Mouse (Mus musculus): ENCODE data around the gene Grasp. TPM values are rescaled to one million over a fixed set of nuclear protein-coding genes. Genes with fewer than 3 reads are reported as not detected.

The Grasp gene
- polyA plus RNA-seq, 2 experiments: 7.5 to 20.5 TPM

DNA sequence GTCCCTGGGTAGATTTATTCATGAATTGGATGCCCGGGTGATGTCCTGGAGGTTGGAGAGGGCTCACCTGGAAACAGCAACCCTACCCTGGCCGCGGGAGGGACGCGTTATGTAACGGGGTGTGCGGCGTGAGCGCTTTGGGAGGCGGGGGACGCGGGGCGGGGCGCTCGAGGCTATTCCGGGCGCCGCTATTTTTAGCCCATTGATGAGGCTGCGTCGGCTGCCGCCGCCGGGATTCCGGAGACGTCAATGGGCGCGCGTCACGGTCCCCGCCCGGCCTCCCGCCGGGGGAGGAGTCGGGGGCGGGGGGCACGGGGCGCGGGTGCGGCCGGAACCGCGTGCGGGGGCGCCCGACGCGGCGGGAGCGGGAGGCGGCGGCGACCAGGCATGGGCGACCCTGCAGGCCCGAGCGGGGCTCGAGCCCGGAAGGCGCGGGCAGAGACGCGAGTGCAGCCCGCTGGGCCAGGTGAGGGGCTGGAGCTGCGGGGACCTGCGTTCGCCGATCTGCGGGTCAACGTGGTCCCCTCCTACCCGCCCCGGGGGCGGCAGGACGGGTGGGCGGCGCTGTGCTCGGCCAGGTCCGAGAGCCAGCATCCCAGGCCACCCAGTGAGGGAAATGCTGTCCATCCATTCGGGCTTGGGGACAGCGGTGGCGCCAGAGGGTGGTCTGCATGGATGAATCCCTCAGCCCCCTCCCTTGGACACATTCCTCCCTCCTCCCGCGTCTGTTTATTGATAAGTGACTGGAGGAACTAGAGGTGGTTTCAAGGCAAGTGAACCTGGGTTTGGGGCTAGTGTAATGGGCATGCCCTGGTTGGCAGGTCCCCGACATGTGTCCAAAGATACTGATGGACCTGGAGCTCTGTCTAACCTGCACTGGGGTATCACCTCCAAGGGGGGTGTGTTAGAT, 30.2 kb downstream of the Grasp start, which contains the start of gene Nr4a1:
Gene Nr4a1, plus strand, starts transcription at position 384 of the 910 bp plus-strand sequence.
- peak within 1 kb of the TSS; percentile 66 for H3K4me3 ChIP-seq (replicated peaks; ENCODE audit: low read length)
- DNase-seq (ENCODE audit: low spot score) (peak; percentile 66), ATAC-seq (ENCODE audit: low FRiP score, low read depth) (peak; percentile 84)
- no peaks in the 10 kb centered on the region for H3K36me3 ChIP-seq (ENCODE audit: control insufficient read depth, insufficient read depth, low read length)
- no peaks in the 10 kb centered on the region for H3K9me3 ChIP-seq (ENCODE audit: control insufficient read depth, low read length)
- peak within 1 kb of the TSS; percentile 89 for H3K4me2 ChIP-seq (replicated peaks; ENCODE audit: low read depth, low read length, severe bottlenecking)
- 2% methylated on average over 50 of the region's 82 CpGs for WGBS
- H3K27me3 ChIP-seq (ENCODE audit: control insufficient read depth, insufficient read depth, low read length): no peaks in the 10 kb centered on the region
- no peak for TF ChIP-seq POLR2A (IDR thresholded peaks at IDR 0.05; ENCODE audit: borderline replicate concordance, extremely low read depth, insufficient read depth, insufficient read length)
- peaks cover 10% of the 10 kb centered on the region for H3K4me1 ChIP-seq (ENCODE audit: control insufficient read depth, insufficient read depth, low read length)
- peak within 1 kb of the TSS; percentile 75 for H3K9ac ChIP-seq (ENCODE audit: low read depth, low read length, severe bottlenecking)
- peak within 1 kb of the TSS; percentile 40; the same call in 1 of the 2 replicates for H3K27ac ChIP-seq (replicated peaks; ENCODE audit: low read depth, low read length)

DNA sequence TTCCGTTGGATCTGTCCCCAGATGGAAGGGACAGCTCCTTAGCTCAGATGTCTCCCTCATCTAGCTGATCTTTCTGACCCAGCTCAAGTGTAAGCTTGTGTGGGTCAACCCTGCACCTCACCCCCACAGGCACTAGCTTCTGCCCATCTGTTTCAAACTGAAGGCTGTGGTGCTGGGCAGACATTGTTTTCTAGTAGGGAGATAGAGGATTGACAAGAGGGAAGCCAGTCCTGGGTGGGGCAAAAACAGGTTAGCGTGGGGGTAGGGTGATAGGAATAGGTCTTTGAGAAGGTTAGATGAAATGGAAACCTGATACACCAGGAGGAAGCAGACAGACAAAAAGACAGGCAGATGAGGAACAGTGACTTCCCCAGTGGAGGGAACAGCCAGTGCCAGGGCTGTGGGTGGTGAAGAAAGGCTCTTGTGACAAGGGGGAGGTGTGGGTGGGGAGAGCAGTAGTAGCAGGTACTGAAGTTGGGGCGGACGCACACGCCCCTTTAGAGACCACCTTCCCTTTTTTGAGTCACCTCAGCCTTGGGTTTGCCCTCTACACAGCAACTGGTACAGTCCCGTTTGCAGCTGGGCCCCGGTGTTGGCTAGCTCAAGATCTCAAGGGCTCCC, 32.0 kb downstream of the Grasp start:
- TF ChIP-seq POLR2A (IDR thresholded peaks at IDR 0.05; ENCODE audit: borderline replicate concordance, extremely low read depth, insufficient read depth, insufficient read length): no peak
- ATAC-seq (ENCODE audit: low FRiP score, low read depth): no peak
- no peak for DNase-seq (ENCODE audit: low spot score)
- no peak overlapping the region for H3K4me3 ChIP-seq (replicated peaks; ENCODE audit: low read length)
- H3K27me3 ChIP-seq (ENCODE audit: control insufficient read depth, insufficient read depth, low read length): no peaks in the 10 kb centered on the region
- peaks cover 23% of the 10 kb centered on the region for H3K4me1 ChIP-seq (ENCODE audit: control insufficient read depth, insufficient read depth, low read length)
- no peaks in the 10 kb centered on the region for H3K36me3 ChIP-seq (ENCODE audit: control insufficient read depth, insufficient read depth, low read length)
- 83% methylated on average over 7 of the region's 7 CpGs for WGBS
- H3K27ac ChIP-seq (replicated peaks; ENCODE audit: low read depth, low read length): no peak overlapping the region
- H3K9ac ChIP-seq (ENCODE audit: low read depth, low read length, severe bottlenecking): no peak overlapping the region
- H3K4me2 ChIP-seq (replicated peaks; ENCODE audit: low read depth, low read length, severe bottlenecking): no peak overlapping the region
- H3K9me3 ChIP-seq (ENCODE audit: control insufficient read depth, low read length): no peaks in the 10 kb centered on the region

- H3K9me3 ChIP-seq (ENCODE audit: control insufficient read depth, low read length): no peaks in the 10 kb centered on the region
- no peaks in the 10 kb centered on the region for H3K27me3 ChIP-seq (ENCODE audit: control insufficient read depth, insufficient read depth, low read length)
- H3K27ac ChIP-seq (replicated peaks; ENCODE audit: low read depth, low read length): no peak overlapping the region
- H3K36me3 ChIP-seq (ENCODE audit: control insufficient read depth, insufficient read depth, low read length): no peaks in the 10 kb centered on the region
- peaks cover 29% of the 10 kb centered on the region for H3K4me1 ChIP-seq (ENCODE audit: control insufficient read depth, insufficient read depth, low read length)
- no peak for TF ChIP-seq POLR2A (IDR thresholded peaks at IDR 0.05; ENCODE audit: borderline replicate concordance, extremely low read depth, insufficient read depth, insufficient read length)
- DNase-seq (ENCODE audit: low spot score) (no peak), ATAC-seq (ENCODE audit: low FRiP score, low read depth) (no peak)
- H3K4me3 ChIP-seq (replicated peaks; ENCODE audit: low read length): no peak overlapping the region
- H3K9ac ChIP-seq (ENCODE audit: low read depth, low read length, severe bottlenecking): 0 out of 2 replicates have a peak overlapping the region, but pooled peaks have one; percentile 3
- WGBS: 72% methylated on average over 14 of the region's 14 CpGs
- H3K4me2 ChIP-seq (replicated peaks; ENCODE audit: low read depth, low read length, severe bottlenecking): no peak overlapping the region
Measured at GRCm38 (mm10) chr15:101256463-101257206, 32.6 kb downstream of the Grasp start.

DNA sequence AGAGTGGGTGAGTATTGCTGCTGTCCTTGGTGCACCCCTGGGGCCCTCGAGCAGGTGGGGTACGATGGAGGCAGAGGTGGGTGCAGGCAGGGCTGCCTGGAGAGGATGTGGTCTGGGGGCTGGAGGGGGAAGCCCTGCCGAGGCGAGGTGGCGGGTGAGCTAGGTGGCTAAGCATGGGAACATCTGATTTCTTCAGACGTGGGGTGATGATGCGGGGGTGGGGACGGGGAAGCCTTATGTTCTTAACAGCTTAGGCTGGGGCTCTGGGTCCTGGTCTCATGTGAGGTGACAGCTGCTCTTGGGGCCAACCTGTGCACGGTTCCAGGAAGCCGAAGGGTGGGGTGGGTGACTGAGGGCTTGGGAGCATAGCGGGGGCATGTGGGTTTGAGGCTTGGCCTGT, 34.4 kb downstream of the Grasp start:
- Histone ChIP-seq H3K27ac (replicated peaks; ENCODE audit: low read depth, low read length) (no peak overlapping the region), H3K4me2 (replicated peaks; ENCODE audit: low read depth, low read length, severe bottlenecking) (no peak overlapping the region), H3K27me3 (ENCODE audit: control insufficient read depth, insufficient read depth, low read length) (no peaks in the 10 kb centered on the region), H3K36me3 (ENCODE audit: control insufficient read depth, insufficient read depth, low read length) (no peaks in the 10 kb centered on the region), H3K9ac (ENCODE audit: low read depth, low read length, severe bottlenecking) (no peak overlapping the region), H3K9me3 (ENCODE audit: control insufficient read depth, low read length) (no peaks in the 10 kb centered on the region), H3K4me3 (replicated peaks; ENCODE audit: low read length) (no peak overlapping the region), H3K4me1 (ENCODE audit: control insufficient read depth, insufficient read depth, low read length) (peaks cover 35% of the 10 kb centered on the region)
- DNase-seq (ENCODE audit: low spot score) (no peak), ATAC-seq (ENCODE audit: low FRiP score, low read depth) (no peak)
- WGBS: 76% methylated on average over 11 of the region's 11 CpGs
- no peak for TF ChIP-seq POLR2A (IDR thresholded peaks at IDR 0.05; ENCODE audit: borderline replicate concordance, extremely low read depth, insufficient read depth, insufficient read length)

DNA sequence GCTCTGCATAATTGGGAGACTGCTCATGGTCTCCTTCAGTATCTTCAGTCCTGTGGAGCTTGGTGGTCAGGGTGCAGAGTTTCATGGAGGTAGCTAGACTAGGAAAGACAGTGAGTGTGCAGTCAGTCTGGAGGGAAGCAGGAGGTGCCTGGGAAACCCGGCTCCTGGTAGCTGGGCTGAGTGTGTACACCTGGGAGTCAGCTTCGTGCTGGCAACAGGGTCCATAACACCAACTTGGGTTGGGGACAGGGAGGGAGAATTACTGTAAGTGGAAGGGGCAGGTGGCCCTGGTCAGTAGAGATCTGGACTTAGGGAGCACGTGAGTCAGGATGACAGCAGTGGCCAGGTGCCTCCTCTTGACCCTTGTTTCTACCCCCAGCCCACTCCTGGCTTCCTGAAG, 35.9 kb downstream of the Grasp start:
- no peak overlapping the region for H3K9ac ChIP-seq (ENCODE audit: low read depth, low read length, severe bottlenecking)
- H3K4me2 ChIP-seq (replicated peaks; ENCODE audit: low read depth, low read length, severe bottlenecking): no peak overlapping the region
- no peaks in the 10 kb centered on the region for H3K27me3 ChIP-seq (ENCODE audit: control insufficient read depth, insufficient read depth, low read length)
- no peaks in the 10 kb centered on the region for H3K36me3 ChIP-seq (ENCODE audit: control insufficient read depth, insufficient read depth, low read length)
- WGBS: 66% methylated on average over 3 of the region's 3 CpGs
- DNase-seq (ENCODE audit: low spot score): no peak
- H3K4me1 ChIP-seq (ENCODE audit: control insufficient read depth, insufficient read depth, low read length): peaks cover 26% of the 10 kb centered on the region
- TF ChIP-seq POLR2A (IDR thresholded peaks at IDR 0.05; ENCODE audit: borderline replicate concordance, extremely low read depth, insufficient read depth, insufficient read length): no peak
- H3K9me3 ChIP-seq (ENCODE audit: control insufficient read depth, low read length): no peaks in the 10 kb centered on the region
- no peak for ATAC-seq (ENCODE audit: low FRiP score, low read depth)
- no peak overlapping the region for H3K4me3 ChIP-seq (replicated peaks; ENCODE audit: low read length)
- no peak overlapping the region; the same call in 1 of the 2 replicates for H3K27ac ChIP-seq (replicated peaks; ENCODE audit: low read depth, low read length)

Data from limb, embryonic 14.5 days (tissue).